Mouse (Mus musculus) thymus, postnatal 25 days (tissue): ENCODE measurements around the gene Setdb1.
A peak's percentile ranks its signal among the peaks of the same experiment; 100 is the strongest.

ENCODE experiments used
- DNase-seq: peaks from one replicate; pipeline ENCODE4 v3.0.0; 2022

Setdb1 gene

GRCm38 (mm10) chr3:95290156-95290555 is 66.8 kb downstream of the Setdb1 start:
- no peak for DNase-seq

- DNase-seq: no peak
Observed at GRCm38 (mm10) chr3:95289419-95289818, 67.6 kb downstream of the Setdb1 start.

DNA sequence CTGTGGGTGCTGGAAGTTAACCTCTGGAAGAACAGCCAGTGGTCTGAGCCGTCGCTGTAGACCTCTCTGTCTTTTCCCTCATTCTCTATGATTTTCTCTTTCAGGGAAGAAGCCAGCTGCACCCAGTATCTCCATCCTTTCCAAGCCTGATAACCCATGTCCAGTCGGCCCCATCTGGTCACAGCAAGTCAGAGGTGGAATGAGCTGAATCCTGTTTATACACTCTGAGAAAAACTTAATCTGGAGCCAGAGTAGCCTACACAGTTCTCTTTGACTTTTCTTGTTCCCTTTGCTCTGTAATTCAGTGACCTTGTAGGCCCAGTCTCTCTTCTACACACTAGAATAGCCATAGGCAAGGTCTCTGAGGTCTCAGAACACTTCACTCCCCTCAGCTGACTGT is 69.5 kb downstream of the Setdb1 start:
- no peak for DNase-seq

GRCm38 (mm10) chr3:95286510-95286909 is 70.5 kb downstream of the Setdb1 start:
- no peak for DNase-seq

- no peak for DNase-seq
Observed at GRCm38 (mm10) chr3:95286011-95286410, 71.0 kb downstream of the Setdb1 start.

GRCm38 (mm10) chr3:95285390-95285789 is 71.6 kb downstream of the Setdb1 start:
- no peak for DNase-seq

DNA sequence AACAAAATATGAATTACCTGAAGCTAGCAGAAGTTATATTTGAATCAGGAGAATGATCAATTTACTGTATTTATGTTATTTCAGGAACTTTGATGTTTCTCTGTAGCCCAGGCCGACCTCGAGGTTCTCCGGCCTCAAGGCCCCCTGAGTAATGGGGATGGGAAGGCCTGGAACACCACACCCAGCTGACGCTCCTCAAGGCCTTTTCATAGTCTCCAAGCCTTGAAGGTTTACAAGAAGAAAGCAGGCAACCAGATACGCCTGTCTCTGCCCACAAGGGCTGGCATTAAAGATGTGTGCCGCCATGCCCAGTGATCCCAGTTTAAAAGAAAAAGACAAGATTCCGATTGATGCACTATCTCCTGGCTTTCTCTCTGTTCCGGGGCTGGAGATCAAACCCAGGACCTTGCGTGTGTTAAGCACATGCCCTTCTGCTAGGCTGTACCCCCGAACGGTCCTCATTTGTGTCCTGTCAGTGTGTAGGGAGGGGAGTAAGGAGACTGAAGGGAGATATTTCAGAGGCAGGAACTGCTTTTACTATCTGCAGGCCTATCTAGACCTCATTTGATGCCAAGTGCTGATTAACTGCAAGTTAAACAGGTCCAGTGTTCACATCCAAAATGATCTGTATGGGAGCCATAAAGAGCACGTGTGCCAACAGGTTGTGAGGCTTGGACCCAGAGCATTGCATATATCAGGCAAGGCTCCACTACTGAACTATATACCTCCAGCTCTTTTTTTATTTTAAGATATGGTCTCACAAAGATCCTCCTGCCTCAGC is 72.3 kb downstream of the Setdb1 start:
- no peak for DNase-seq

DNA sequence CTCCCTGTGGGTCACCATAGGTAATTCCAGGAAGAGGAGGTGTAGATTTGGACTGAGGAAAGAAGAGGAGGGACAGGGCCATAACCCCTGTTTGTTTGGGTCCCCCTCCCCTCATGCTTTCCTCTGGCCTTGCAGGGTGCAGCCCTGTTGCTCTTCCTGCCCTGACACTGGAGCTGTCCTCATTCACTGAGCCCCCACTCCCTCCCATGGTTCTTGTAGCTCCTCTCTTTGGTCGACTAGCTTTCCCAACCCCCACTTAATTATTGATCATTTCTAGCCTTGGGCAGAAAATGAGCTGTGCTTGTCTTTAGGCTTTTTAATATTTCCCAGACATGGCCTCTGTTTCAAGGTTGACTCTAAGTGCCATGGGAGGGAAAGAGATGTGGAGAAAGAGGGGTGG is 72.9 kb downstream of the Setdb1 start:
- no peak for DNase-seq

DNA sequence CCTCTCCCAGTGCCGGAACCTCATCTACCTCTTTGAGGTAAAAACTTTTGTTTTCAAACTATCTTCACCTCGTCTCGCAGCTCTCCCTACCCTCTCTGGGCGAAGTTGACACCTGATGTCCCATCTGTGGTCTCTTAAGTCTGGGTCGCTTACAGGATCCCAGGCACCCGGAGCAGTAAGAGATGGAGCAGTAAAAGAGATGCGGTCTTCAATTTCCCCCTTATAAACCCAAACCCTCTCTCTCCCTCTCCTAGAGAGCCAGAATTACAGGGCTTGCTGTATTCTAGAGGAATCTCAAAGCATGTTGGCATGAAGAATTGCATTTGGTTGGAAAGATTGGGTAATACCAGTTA is 73.4 kb downstream of the Setdb1 start:
- DNase-seq: no peak

GRCm38 (mm10) chr3:95282865-95283588 is 74.0 kb downstream of the Setdb1 start:
- DNase-seq: peak; percentile 64

DNA sequence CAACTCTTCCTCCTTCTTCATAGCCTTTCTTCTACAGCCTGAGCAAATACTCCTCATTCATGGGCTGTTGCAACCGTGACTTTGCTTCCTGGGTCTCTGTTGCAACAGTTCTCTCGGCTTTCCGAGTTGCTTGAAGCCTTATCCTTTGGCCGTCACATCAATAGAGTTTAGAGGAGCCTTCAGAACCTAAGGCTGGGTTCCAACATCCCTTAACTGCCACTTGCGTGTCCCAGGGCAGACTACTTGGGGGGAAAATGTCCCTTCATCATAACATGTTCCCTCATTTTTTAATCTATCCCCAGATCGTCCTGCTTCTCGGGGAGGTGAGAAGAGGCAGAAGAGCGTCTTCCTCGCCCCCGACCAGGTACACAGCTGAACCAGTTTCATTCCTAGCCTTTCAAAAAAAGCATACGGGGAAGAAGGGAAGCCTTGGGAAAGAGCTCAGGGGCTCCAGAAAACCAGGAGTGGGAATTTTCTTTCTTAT is 74.6 kb downstream of the Setdb1 start:
- peak; percentile 67 for DNase-seq

- peak; percentile 99 for DNase-seq
Observed at GRCm38 (mm10) chr3:95281216-95282126, 75.5 kb downstream of the Setdb1 start, which contains the start of the genes Mindy1 and Prune1. Gene Mindy1, plus strand, starts transcription at chr3:95281345. Gene Prune1, minus strand, starts transcription at chr3:95282076.

DNA sequence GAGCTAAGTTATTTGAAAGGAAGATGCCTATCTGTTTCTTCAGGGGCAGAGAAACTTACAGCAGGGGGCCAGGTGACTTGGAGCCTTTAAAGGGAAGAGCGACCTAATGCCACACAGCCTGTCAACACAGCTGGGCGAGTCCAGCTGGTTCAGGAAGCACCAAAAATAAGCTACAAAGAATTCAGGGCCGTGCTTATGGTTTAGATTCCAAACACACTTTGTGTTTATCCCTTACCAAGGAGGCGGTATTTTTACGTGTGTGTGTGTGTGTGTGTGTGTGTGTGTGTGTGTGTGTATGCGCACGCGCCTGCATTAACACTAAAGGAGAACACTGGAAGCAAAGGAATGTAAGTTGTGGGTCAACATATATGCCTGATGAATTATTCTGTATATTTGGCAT is 76.3 kb downstream of the Setdb1 start:
- DNase-seq: no peak

- no peak for DNase-seq
Observed at GRCm38 (mm10) chr3:95277149-95277551, 79.9 kb downstream of the Setdb1 start.

- DNase-seq: no peak
Observed at GRCm38 (mm10) chr3:95276428-95276934, 80.5 kb downstream of the Setdb1 start.

- DNase-seq: no peak
Observed at GRCm38 (mm10) chr3:95275161-95275560, 81.8 kb downstream of the Setdb1 start.

DNA sequence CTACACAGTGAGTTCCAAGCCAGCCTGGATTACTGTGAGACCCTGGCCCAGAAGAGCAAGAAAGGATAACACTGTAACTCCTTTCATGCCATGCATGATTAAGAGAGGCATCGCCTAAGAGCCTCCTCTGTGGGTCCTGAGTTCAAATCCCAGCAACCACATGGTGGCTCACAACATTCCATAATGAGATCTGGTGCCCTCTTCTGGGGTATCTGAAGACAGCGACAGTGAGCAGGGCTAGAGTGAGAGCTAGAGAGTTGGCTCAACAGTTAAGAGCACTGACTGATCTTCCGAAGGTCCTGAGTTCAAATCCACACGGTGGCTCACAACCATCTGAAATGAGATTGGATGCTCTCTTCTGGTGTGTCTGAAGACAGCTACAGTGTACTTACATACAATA is 82.5 kb downstream of the Setdb1 start:
- no peak for DNase-seq
